Mouse (Mus musculus) megakaryocyte, adult 5-6 weeks (primary cell): ENCODE measurements around the gene Ticam1. TPM values are rescaled to one million over a fixed set of nuclear protein-coding genes. Genes with fewer than 3 reads are reported as not detected.

Experiments
- ATAC-seq: 2 replicates; pipeline ENCODE4 v1.8.0; 2016; ENCODE audit warnings: mild to moderate bottlenecking, inconsistent platforms; ENCODE audit not compliant: poor library complexity, severe bottlenecking
- total RNA-seq, 2 experiments: library from RNA; stranded (forward) in 1 of 2; stranded (reverse) in 1 of 2; fragments of 153-499, 151-499 nt in 1 of 2; fragments of 221-1000, 200-1000 nt in 1 of 2; gene quantifications; 2 replicates each; pipeline versions ENCODE4 v1.2.3 to v1.2.4; 2015 to 2017

Gene Ticam1
- total RNA-seq, 2 experiments from 2014 or later = 6.0 to 14.3 TPM

DNA sequence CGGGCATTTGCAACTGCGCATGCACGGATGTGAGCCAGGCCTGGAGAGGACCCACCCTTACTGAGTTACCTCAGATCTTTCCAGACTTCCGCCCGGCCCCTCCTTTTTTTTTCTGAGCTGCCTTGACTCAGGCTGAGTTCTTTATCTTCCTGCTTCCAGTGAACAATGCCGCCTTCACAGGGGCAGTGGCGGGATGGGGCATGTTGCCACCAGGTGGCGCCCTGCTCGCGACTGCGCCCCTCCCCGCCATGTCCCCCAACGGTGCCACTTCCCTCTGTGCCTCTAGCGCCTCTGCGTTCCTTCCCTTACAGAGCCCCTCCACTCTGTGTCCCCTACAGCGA is 14.6 kb upstream of the Ticam1 start:
- peak; percentile 80 for ATAC-seq

DNA sequence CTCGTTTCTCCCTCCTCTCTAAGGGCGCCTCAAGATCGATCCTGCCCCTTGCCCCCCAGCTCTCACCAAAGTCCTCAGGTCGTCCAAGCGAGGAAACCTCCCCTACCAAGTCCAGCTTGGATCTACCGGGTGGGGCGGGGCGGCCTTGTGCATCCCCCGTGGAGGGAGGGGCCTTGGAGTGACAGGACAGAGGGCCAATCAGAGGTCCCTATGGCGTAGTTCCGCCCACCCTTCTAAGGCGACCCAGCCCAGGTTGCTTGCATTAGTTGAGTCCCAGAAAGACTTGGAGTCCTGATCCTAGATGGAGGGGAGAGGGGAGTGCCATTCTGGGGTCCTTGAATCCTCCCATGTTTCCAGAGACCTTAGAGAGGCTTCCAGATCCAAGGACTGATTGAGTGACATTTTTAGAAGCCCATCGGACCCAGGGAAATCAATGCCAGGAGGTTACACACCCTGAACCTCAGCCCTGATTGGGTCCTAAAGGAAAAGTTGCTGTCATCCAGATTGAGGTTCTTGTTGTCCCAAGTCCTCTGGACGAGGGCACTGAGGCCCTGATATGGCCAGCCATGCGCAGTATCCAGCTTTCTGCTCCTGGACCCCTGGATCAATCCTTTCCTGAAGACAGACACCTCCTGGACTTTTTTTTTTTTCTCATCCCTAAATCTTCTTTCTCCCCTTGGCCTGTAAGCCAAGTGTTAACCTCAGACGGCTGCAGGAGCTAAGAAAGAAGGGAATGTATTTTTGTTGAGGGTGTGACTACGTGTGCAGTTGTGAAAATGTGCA is 14.0 kb upstream of the Ticam1 start:
- peak; percentile 76 for ATAC-seq

DNA sequence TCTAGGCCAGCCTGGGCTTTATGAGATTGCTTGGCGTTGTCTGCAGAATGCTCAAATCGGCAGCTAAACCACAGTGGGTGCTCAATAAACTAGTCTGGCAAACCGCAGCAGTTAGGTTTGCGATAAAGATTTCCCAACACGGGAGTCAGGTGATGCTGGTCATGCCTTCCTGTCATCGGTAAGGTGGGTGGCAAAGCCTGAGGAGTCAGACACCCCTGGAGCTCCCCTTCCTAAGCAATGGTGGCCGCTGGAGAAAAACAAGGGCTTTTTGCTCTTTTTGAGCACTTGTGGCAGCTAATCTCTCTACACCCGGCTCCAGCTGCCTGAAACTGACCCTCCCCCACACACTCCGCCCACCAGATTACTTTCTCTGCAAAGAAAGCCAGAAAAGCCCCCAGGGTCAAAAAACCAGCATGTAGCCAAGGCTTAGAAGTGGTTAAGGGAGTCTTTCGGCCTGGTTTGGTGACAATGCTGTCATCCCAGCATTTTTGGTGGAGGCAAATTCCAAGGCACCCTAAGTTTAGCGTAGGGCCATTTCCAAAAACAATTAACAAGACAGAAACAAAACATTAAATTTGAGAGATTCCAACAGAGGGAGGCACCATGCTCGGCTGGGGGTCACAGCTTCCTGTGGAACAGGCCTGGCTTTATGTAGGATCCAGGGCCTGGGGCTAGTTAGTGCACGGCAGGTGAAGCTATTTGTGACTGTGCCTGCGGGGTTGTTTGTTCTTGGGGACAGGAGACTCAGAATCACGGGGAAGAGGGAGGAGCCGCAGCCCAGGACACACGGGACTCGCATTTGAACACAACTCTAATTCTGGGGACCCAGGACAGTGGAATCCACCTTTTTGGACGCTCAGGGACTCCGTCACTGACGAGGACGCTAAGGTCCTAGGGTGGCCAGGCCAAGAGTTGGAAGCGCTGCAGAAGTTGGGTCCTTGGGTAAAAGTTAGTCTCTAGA is 13.1 kb upstream of the Ticam1 start:
- peak; percentile 31 for ATAC-seq

DNA sequence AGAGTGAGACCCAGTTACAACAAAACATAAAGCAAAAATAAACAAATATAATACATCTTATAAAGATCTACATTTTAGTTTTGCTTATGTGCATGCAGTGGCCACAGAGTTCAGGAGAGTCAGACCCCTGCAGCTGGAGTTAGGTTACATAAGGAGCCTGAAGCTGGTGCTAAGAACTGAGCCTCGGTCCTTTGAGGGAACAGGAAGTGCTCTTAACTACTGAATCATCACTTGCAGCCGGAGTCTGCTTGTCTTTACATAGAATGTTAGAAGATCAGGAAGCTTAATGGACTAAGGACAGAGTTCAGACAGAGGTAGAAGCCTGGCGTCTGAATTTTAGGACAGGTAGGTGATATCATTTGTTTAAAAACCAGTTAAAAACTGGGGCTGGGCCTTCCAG is 12.3 kb upstream of the Ticam1 start:
- ATAC-seq = no peak

DNA sequence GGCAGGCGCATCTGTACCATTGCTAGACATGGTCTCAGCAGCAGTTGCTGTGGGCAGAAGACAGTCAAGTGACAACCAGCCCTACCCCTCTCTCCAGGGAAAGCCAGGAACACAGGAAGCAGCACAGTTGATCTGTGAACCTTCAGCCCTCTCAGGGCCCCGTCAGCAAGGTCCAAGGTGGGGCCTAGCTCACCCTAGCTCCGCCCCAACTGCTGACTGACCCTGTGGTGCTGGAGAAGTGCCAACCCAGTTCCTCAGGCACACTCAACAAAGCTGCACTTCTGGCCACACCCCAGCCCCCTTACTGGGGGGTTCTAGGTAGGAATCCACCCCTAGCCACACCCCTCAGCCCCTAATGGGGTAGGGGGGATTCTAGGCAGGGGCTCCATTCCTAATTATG is 11.2 kb upstream of the Ticam1 start:
- no peak for ATAC-seq

DNA sequence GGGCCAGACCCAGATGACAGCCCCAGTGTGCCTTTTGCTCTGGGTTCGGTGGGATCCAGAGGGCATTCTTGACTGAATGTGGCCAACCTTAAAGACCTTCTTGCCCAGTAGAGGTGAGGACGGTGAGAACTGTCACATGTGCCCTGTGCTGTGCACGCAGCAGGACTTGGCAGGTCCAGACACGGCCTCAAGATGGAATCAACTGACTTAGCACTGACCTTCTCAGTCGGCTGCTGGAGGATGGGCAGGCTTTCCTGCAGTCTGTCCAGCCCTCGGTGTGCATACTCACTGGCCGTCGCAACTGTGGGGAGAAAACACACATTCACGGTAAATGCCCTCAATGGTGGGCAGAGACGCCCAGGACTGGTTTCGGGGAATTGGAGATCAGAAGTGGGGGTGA is 9.4 kb upstream of the Ticam1 start:
- ATAC-seq = no peak

DNA sequence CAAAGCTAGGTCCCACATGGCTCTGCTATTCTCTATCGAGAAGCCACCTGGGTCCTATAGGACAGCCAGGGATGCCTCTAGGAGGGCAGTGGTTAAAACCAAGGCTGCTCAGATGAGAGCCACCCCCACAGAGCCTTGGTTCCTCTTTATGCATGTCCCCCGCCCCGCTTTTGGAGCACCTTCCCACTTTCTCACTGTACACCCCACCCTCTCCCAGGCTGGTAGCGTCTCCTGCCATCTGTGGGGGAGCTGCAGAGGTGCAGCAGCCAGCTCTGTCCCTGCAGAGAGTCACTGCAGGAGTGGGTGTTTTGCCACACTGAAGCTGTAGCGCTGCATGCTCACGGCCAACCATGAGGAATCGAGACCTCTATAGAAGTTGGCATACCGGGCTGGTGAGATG is 6.7 kb upstream of the Ticam1 start:
- ATAC-seq = peak; percentile 61

DNA sequence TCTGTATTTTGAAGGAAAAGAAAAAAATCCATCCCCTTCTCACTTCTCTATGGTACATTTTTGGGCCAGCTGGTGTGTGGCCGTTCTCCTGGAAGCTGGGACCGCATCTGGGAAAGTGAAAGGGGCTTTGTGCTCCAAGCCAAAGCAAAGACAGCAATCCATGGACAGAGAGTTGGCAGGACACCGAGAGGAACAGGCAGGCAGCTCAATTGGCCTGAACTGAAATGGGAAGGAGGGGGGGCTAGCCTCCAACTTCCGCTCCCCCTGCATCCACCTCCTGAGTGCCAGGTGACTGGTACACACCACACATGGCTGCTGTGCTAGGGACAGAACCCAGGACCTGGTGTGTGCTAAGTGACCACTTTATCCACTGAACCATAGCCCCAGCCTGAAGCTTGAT is 6.2 kb upstream of the Ticam1 start:
- no peak for ATAC-seq

DNA sequence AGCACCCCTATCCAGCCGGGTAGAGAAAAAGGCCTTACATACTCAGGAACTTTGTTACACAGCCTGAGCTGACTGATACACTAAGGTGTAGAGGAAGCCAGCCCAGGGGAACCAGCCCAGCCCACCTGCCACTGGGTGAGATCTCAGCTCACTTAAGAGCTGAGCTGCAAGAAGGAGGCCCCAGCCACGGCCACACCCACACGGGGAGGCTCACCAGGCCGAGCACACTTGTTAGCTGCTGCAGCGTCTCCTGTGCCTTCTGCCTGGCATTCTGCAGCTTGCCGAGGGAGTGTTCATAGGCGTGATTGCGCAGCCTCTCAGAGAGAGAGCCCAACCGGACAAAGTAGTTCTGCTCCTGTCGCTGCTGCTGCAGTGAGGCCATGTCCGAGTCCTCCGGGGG is 4.6 kb upstream of the Ticam1 start:
- peak; percentile 53 for ATAC-seq

DNA sequence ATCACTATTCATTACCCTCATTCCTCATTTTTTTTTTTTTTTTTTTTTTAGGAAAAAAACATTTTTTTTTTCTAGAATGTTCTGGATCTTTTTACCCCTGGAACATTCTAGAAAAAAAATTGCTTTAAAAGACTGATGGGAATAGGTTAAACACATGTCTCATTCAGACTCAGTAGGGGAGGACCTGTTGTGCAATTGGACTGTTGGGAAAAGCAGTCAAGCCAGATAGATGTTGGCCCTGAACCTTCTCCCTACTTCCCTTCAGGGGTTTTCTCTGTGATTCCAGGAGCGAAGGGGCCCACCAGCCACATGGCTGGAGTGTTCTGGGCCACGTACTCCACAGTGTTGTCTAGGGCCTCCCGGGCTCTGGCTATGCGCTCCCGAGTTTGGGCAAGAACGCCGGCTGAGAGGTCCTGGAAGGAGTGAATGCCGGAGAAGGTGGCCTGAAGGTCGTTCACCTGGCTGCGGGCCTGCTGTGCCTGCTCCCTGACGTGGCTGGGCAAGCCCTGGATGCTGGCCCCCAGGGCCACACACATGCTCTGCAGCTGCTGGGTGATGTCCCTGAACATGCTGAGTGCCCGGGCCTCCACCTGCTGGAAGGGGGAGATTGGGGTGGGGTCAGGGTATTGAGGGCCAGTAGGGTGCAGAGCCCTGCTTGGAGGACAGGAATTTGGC is 3.0 kb upstream of the Ticam1 start:
- no peak for ATAC-seq

DNA sequence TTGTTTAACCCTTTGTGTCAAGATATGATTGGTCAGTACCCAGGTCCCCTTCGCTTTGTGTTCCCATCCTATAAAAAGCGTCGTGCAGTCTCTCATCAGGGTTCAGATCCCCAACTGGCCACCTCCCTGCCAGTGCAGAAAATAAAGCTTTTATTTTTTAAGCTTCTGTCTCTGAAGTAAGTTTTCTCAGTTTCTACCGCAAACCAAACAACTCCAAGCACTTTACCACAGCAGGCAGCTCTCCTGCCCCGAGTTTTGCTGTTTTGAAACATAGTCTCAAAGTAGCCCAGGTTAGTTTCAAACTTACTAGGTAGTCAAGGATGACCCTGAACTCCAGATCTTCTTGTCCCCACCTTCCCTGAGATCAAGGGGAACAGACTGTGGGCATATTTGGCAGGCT is 1.8 kb upstream of the Ticam1 start:
- no peak for ATAC-seq

DNA sequence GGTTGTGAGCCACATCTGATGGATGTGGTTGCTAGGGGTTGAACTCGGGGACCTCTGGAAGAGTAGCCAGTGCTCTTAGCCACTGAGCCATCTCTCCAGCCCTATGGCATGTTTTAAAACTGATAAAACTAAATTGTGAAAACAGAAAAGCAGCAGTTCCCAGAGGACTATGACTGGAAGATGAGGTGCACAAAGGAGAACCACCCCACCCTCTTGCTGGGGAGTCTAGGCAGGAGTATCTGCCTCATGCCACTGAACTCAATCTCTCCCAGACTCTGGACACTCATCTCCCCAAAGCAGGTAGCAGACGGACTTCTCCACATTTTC is 944 bp upstream of the Ticam1 start:
- ATAC-seq = no peak

DNA sequence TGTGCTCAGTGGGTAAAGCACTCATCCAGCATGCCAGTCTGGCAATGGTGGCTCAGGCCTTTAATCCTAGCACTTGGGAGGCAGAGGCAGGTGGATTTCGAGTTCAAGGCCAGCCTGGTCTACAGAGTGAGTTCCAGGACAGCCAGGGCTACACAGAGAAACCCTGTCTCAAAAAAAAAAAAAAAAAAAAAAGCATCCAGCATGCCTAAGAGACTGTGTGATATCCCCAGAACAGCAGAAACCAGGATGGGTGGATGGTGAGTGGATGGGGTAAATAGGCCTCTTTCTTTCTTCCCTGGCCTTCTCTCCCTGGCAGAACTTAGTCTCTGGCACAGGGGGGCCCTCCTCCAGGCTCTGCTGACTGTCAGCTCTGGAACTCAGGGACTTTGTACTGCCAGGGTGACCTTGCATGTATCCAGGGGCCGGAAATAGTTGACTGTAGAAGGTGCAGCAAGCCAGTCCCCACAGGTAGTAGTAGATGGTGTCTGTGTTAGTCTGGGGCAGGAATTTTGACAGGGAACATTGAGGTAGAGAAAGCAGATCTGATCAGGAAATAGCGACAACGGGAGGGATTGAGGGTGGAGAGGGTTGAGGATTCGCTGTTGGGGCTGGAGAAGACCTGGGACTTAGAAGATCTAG is 625 bp downstream of the Ticam1 start:
- 0 out of 2 replicates have a peak, but pooled peaks have one; percentile 18 for ATAC-seq

DNA sequence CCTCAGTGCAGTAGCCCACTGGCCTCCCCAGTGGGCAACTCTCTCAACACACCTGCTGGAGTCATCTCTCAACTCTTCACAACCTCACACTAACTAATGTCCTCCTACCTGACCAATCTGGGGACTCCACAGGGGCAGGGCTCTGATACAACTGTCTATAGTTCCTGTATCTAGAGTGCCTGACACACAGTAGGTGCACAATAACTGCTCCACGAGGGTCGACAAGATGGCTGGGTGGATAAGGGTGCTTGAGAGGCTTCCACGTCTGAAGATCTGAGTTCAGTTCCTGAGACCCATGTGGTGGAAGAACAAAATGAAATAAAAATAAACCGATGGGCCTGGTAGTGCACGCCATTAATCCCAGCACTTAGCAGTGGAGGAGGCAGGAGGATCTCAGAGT is 2.6 kb downstream of the Ticam1 start:
- ATAC-seq = no peak

DNA sequence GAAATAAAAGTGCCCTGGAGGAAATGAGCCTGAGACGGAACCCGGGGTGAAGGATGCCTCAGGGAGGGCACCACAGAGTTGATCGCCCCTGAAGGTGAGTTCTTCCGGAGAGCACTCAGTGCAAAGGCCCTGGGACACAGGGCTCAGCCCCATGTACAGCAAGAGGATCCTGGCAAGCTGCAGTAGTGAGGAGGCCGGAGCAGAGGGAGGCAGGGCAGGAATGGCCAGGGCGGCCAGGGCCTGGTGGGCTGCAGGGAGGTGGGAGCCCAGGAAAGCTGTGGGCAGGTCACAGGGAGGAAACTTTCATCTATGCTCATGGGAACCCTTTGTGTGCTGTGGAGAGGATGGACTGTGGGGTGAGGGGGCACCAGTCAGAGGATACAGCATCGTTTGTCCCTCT is 3.1 kb downstream of the Ticam1 start:
- ATAC-seq = no peak

DNA sequence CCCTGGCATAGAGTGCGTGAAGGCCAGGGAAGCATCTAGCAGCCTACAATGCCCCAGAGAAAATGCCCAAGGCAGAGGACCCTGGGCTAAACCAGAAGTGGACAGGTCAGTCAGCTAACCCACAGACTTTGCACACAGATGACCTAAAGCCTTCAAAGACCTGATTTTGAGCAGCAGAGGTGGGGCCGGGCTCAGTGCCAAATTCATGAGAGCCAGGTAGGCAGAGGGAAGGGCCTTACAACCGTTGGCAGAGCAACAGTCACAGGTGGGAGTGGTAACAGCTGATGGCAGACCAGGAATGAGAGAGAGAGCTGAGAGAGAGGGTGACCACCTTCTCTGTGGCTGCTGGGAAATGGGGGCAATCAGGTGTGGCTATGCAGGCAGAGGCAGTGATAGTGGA is 3.9 kb downstream of the Ticam1 start:
- no peak for ATAC-seq

DNA sequence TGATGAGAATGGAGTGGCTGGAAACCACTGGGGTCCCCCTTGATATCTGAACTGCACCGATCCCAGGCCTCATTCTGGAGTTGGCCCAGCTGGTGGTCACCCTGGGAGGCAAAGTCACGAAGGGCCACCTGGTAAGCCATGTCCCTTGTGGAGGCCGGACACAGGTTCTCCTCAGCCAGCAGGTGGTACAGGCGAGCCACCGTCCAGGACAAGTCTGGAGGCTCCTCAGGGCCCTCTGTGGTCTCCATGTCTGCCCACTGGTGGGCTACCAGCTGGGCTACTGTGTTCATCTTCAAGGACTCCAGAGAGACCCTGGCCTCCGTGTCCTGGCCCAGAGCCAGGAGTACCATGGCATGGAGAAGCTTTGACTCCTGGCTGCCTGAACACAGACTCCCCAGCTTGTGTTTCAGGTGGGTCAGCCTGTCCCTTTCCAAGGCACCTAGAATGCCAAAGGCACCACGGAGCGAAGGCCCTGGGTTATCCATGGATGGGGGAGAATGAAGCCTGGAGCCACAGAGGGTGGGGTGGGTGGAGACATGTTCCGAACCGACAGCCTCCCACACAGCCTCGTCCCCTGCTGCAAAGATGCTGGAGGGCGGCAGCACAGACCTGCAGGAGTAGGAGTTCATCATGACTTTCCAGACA is 4.9 kb downstream of the Ticam1 start:
- ATAC-seq = no peak

DNA sequence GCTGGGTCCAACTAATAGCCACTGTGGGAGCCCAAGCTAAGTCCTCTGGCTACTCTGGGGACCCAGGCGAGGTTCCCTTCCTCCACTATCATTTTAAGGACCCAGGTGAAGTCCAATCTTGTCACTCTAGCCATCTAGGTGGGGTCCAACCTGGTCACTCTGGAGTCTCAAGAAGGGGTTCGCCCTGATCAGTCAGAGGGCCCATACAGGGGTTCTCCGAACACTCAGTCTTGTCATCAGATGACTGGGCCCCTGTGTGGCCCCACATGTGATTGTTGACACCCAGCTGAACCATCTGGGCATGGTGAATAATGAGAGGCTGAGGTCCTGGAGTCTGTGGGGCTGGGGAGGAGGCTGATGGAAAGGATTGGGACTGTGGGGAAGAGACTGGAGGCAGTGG is 6.8 kb downstream of the Ticam1 start:
- ATAC-seq = no peak

DNA sequence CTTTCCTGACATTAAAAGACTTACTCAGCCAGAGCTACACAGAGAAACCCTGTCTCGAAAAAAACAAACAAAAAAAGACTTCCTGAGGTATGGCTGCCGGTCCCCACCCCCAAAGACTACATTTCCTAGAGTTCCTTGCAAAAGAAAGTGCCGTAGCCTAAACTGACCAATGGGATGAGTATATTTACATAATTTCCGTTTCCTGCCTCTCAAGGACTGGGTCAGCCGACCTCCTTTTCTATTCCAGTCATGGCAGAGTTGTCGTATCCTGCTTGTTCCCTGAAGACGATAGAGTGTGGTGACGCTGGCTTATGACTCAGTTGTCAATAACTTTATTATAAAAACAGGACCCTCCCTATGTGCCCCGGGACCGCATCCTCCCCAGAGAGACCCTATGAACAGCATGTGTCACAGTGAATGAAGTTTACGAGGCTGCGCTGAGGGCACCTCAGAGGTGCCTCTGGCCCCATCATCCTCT is 7.4 kb downstream of the Ticam1 start:
- ATAC-seq = peak; percentile 83

DNA sequence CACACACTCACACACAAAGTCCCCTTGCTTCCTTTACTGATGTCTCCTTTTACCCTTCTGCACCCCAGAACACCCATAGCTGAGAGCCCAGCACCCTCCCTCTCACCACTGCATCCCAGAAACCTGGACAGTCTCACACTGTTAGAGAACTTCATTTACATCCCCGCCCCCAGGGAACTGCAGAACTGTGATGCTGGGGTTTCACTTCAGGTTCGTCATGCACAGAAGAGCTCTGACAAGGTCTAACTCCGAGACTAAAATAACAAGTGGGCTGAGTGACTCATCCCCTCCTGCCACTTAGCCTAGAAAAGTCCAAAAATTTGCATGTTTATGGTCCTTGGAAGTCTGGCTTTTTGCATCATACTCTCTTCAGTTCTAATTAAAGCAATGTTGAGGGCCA is 10.3 kb downstream of the Ticam1 start:
- peak; percentile 56 for ATAC-seq

DNA sequence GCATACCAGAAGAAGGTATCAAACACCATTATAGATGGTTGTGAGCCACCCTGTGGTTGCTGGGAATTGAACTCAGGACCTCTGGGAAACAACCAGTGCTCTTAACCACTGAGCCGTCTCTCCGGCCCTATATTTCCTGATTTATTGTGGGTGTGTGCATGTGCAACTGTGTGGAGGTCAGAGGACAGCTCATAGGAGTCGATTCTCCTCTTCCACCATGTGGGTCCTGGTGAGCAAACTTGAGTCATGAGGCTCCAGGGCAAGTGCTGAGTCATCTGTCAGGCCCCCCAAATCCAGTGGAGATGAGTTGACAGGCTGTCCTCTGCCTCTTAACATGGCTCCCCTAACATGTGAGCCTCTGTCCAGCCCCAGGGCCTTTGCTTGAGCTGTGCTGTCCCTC is 10.7 kb downstream of the Ticam1 start:
- peak; percentile 3; the same call in 1 of the 2 replicates for ATAC-seq
